Mouse (Mus musculus): Measurements from ENCODE around the gene Dnah8. TPM values are rescaled to one million over a fixed set of nuclear protein-coding genes. Genes with fewer than 3 reads are reported as not detected.
"Not testable (repeated sequence)": the region's sequence is repeated elsewhere in the genome, so short reads cannot be mapped to it uniquely, and the experiment has no call there.

The Dnah8 gene
- polyA plus RNA-seq, 1 experiment from 2014 or later: 3.1 TPM

DNA sequence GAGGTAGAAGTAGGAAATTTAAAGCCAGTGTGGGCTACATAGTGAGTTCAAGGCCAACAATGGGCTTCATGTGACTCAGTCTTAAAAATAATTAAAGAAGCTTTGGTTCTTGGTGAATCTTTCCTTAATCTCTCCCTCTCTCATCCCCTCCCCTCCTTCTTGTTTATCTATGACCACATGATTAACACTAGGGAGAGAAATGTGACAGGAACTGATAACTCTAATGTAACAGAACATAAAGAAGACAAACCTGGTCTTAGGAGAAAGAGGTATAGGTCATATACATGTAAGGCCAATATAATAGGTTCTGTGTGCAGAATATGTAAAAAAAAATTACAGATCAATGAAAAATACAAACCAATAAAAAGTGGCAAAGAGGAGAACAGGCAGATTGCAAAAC is 10.8 kb upstream of the Dnah8 start:
- no peak overlapping the region for H3K4me2 ChIP-seq (replicated peaks)
- no peak overlapping the region for H3K27ac ChIP-seq
- no peaks in the 10 kb centered on the region for H3K36me3 ChIP-seq (replicated peaks; ENCODE audit: control insufficient read depth, insufficient read depth)
- H3K4me3 ChIP-seq (replicated peaks; ENCODE audit: low read length): no peak overlapping the region
- H3K4me1 ChIP-seq (replicated peaks; ENCODE audit: control insufficient read depth, insufficient read depth, low read length): 0 out of 2 replicates have a peak, but pooled peaks cover 6% of the 10 kb centered on the region
- no peaks in the 10 kb centered on the region for H3K9me3 ChIP-seq (ENCODE audit: control insufficient read depth, low read length)
- no peak overlapping the region for H3K9ac ChIP-seq
- ATAC-seq (ENCODE audit: low FRiP score) (no peak), DNase-seq (ENCODE audit: low spot score) (no peak)
- H3K27me3 ChIP-seq (ENCODE audit: control insufficient read depth, insufficient read depth, low read length): no peaks in the 10 kb centered on the region

DNA sequence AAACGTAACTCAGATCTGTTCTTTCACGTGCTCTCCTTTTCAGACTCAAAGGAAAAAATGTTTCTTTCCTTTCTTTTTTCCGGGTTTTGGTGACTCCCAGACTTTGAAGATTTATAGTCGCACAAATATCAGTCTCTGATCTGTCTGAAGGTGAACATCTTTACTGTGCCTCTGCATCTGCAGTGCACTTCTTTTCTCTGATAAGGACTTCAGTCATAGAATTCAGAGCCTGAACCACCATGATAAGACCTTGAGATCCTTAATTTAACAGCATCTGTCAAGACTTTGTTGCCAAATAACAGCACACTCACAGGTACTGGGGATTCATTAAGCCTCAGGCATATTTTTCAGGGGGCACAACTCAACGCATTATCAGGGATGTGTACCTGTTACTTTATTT is 8.0 kb upstream of the Dnah8 start:
- 92% methylated on average over 5 of the region's 5 CpGs for WGBS
- H3K27me3 ChIP-seq (ENCODE audit: control insufficient read depth, insufficient read depth, low read length): no peaks in the 10 kb centered on the region
- H3K36me3 ChIP-seq (replicated peaks; ENCODE audit: control insufficient read depth, insufficient read depth): no peaks in the 10 kb centered on the region
- H3K4me2 ChIP-seq (replicated peaks): no peak overlapping the region
- DNase-seq (ENCODE audit: low spot score) (no peak), ATAC-seq (ENCODE audit: low FRiP score) (no peak)
- H3K9me3 ChIP-seq (ENCODE audit: control insufficient read depth, low read length): no peaks in the 10 kb centered on the region
- 0 out of 2 replicates have a peak, but pooled peaks cover 3% of the 10 kb centered on the region for H3K4me1 ChIP-seq (replicated peaks; ENCODE audit: control insufficient read depth, insufficient read depth, low read length)
- no peak overlapping the region for H3K9ac ChIP-seq
- no peak overlapping the region for H3K27ac ChIP-seq
- no peak overlapping the region for H3K4me3 ChIP-seq (replicated peaks; ENCODE audit: low read length)

DNA sequence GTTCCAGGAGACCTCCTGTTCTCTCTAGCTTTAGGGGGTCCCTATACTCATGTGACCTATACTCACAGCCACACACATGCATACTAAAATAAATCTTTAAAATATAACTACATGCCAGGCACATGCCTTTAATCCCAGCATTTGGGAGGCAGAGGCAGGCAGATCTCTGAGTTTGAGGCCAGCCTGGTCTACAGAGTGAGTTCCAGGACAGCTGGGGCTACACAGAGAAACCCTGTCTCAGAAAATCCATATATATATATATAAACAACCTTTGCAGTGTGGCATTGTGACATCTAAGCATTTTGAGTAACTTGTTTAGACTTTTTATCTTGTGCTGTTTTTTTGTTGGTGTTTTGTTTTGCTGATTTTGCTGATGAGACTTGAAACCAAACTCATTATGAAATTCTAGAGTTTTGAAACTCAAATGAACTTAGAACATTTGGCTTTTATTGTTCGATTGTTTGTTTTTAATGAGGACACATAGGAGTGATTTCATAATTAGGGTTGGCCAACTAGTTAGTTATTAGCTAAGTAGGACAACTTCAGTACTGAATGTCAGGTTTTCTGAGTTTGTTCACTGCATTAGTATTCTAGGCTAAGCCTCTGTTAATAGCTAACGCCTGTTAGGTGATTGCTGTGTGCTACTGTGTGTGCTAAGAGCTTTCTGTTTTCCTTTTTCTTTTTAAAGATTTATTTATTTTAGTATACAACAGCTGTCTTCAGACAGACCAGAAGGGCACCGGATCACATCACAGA is 5.8 kb upstream of the Dnah8 start:
- Histone ChIP-seq H3K9ac (no peak overlapping the region), H3K36me3 (replicated peaks; ENCODE audit: control insufficient read depth, insufficient read depth) (no peaks in the 10 kb centered on the region), H3K4me3 (replicated peaks; ENCODE audit: low read length) (no peak overlapping the region), H3K4me2 (replicated peaks) (no peak overlapping the region), H3K9me3 (ENCODE audit: control insufficient read depth, low read length) (no peaks in the 10 kb centered on the region), H3K27me3 (ENCODE audit: control insufficient read depth, insufficient read depth, low read length) (no peaks in the 10 kb centered on the region), H3K27ac (no peak overlapping the region), H3K4me1 (replicated peaks; ENCODE audit: control insufficient read depth, insufficient read depth, low read length) (no peaks in the 10 kb centered on the region)
- 88% methylated on average over 3 of the region's 3 CpGs for WGBS
- DNase-seq (ENCODE audit: low spot score) (no peak), ATAC-seq (ENCODE audit: low FRiP score) (no peak)

DNA sequence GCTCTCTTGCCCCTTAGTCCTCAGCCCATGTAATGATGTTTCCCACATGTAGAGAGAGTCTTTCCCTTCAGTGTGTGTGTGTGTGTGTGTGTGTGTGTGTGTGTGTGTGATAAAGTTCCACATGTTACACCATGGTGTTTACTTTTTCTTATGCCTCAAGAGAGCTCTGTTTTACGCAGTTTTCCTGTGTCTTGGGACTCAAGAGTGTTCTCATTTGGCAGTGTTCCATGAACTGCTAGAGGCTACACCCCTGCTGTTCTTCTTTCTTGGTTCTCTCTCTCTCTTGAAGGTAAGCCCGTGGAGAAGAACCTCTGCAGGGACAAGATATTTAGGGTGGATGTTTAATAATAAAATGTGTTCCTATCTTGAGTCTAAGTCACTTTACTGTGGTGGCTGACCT is 5.0 kb upstream of the Dnah8 start:
- Histone ChIP-seq H3K4me1 (replicated peaks; ENCODE audit: control insufficient read depth, insufficient read depth, low read length) (no peaks in the 10 kb centered on the region), H3K4me3 (replicated peaks; ENCODE audit: low read length) (no peak overlapping the region), H3K4me2 (replicated peaks) (no peak overlapping the region), H3K36me3 (replicated peaks; ENCODE audit: control insufficient read depth, insufficient read depth) (no peaks in the 10 kb centered on the region), H3K27me3 (ENCODE audit: control insufficient read depth, insufficient read depth, low read length) (no peaks in the 10 kb centered on the region), H3K27ac (no peak overlapping the region), H3K9ac (no peak overlapping the region), H3K9me3 (ENCODE audit: control insufficient read depth, low read length) (no peaks in the 10 kb centered on the region)
- 47% methylated on average over 2 of the region's 2 CpGs for WGBS
- no peak for ATAC-seq (ENCODE audit: low FRiP score)
- no peak for DNase-seq (ENCODE audit: low spot score)

DNA sequence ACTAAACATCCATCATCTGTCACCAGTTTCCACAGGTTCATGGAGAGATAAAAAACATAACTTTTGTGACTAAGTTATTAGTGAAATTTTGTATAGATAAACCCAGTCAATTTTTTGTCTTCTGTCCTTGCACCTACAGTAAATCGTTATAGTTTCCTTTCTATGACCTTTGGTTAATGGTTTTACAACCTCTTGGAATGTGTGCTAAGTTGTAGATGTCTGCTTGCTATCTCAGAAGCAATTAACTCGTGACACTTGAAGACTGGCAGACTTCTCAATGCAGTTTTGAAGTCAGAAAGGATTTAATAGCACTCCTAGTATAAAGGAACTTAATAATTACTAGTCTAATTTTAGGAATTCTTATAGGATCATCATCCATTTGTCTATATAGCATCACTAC is 3.6 kb upstream of the Dnah8 start:
- Histone ChIP-seq H3K9ac (no peak overlapping the region), H3K36me3 (replicated peaks; ENCODE audit: control insufficient read depth, insufficient read depth) (no peaks in the 10 kb centered on the region), H3K4me1 (replicated peaks; ENCODE audit: control insufficient read depth, insufficient read depth, low read length) (no peaks in the 10 kb centered on the region), H3K27me3 (ENCODE audit: control insufficient read depth, insufficient read depth, low read length) (no peaks in the 10 kb centered on the region), H3K27ac (no peak overlapping the region), H3K4me2 (replicated peaks) (no peak overlapping the region), H3K9me3 (ENCODE audit: control insufficient read depth, low read length) (no peaks in the 10 kb centered on the region), H3K4me3 (replicated peaks; ENCODE audit: low read length) (no peak overlapping the region)
- ATAC-seq (ENCODE audit: low FRiP score) (no peak), DNase-seq (ENCODE audit: low spot score) (no peak)
- WGBS: 81% methylated on average over 2 of the region's 2 CpGs

DNA sequence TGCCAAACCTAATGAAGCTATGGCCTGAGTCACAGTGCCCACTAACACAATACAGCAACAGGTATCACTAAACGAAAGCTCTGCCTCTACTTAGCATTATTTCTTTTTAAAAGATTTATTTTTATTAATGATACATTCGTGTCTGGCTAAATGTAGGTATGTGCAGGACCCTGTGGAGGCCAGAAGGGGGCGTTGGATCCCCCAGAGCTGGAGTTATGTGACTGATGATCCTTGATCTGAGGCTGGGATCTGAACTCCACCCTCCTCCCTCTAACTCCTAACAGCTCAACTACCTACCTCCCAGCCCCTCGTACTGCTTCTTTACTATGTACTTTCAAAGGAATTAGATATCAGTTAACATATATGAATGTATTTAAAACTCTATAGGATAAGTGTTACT is 2.7 kb upstream of the Dnah8 start:
- Histone ChIP-seq H3K36me3 (replicated peaks; ENCODE audit: control insufficient read depth, insufficient read depth) (no peaks in the 10 kb centered on the region), H3K27me3 (ENCODE audit: control insufficient read depth, insufficient read depth, low read length) (no peaks in the 10 kb centered on the region), H3K9me3 (ENCODE audit: control insufficient read depth, low read length) (no peaks in the 10 kb centered on the region), H3K27ac (no peak overlapping the region), H3K9ac (no peak overlapping the region), H3K4me2 (replicated peaks) (no peak overlapping the region), H3K4me3 (replicated peaks; ENCODE audit: low read length) (no peak overlapping the region), H3K4me1 (replicated peaks; ENCODE audit: control insufficient read depth, insufficient read depth, low read length) (no peaks in the 10 kb centered on the region)
- DNase-seq (ENCODE audit: low spot score): no peak
- ATAC-seq (ENCODE audit: low FRiP score): no peak
- WGBS: 78% methylated on average over 4 of the region's 4 CpGs

DNA sequence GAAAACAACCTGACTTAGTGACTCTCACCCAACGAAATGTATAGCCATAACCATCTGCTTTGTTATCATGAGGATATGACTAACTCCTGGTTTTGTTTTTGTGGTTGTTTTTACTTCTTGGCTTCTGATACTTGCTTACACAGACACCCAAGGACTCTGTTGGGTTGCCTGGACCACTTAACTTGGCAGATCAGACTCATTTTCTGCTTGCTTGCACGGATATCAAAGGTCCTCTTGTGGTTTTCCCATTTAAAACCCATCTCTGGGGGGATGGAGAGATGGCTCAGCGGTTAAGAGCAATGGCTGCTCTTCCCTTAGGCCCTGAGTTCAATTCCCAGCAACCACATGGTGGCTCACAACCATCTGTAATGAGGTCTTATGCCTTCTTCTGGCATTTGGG is 954 bp upstream of the Dnah8 start:
- no peak overlapping the region for H3K9ac ChIP-seq
- H3K4me1 ChIP-seq (replicated peaks; ENCODE audit: control insufficient read depth, insufficient read depth, low read length): no peaks in the 10 kb centered on the region
- WGBS: 83% methylated on average over 3 of the region's 3 CpGs
- H3K27ac ChIP-seq: no peak overlapping the region
- H3K27me3 ChIP-seq (ENCODE audit: control insufficient read depth, insufficient read depth, low read length): no peaks in the 10 kb centered on the region
- H3K36me3 ChIP-seq (replicated peaks; ENCODE audit: control insufficient read depth, insufficient read depth): no peaks in the 10 kb centered on the region
- H3K4me2 ChIP-seq (replicated peaks): no peak overlapping the region
- H3K4me3 ChIP-seq (replicated peaks; ENCODE audit: low read length): no peak overlapping the region
- no peak for ATAC-seq (ENCODE audit: low FRiP score)
- no peaks in the 10 kb centered on the region for H3K9me3 ChIP-seq (ENCODE audit: control insufficient read depth, low read length)
- no peak for DNase-seq (ENCODE audit: low spot score)

DNA sequence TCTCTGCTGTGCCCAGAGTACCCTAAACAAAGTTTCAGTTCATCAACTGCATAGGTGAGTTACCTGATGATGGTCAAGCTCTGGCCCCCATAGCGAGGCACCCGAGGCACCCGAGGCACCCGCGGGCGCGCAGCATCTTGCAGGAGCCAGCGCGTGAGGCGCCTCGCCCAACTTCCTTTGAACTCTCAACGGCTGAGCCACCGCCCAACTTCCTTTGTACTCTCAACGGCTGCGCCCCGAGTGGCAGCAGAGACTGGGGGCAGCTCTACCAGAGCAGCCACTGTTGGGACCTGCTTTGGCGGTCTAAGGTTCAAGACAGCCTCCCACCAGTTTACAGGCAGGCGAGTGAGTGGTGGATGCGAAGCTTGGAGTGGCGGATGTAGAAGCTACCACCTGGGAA is 2.6 kb downstream of the Dnah8 start, which contains the start of gene Glo1:
TSS of gene Glo1 (minus strand) at position 153 of the 400 bp plus-strand sequence.
- ATAC-seq (ENCODE audit: low FRiP score); H3K4me3 ChIP-seq (replicated peaks; ENCODE audit: low read length); H3K27me3 ChIP-seq (ENCODE audit: control insufficient read depth, insufficient read depth, low read length); H3K4me1 ChIP-seq (replicated peaks; ENCODE audit: control insufficient read depth, insufficient read depth, low read length); DNase-seq (ENCODE audit: low spot score); H3K9ac ChIP-seq; H3K36me3 ChIP-seq (replicated peaks; ENCODE audit: control insufficient read depth, insufficient read depth); H3K9me3 ChIP-seq (ENCODE audit: control insufficient read depth, low read length); H3K27ac ChIP-seq; H3K4me2 ChIP-seq (replicated peaks): not testable (repeated sequence)
- no CpG with 5 or more reads among the region's 20 CpGs for WGBS

- no peak overlapping the region; the same call in 1 of the 2 replicates for H3K4me2 ChIP-seq (replicated peaks)
- ATAC-seq (ENCODE audit: low FRiP score): no peak
- WGBS: 24% methylated on average over 16 of the region's 17 CpGs
Measured at GRCm38 (mm10) chr17:30635367-30635766, 11.2 kb downstream of the Dnah8 start.

GRCm38 (mm10) chr17:30637714-30638113 is 13.6 kb downstream of the Dnah8 start:
- no peak overlapping the region for H3K27ac ChIP-seq
- 75% methylated on average over 1 of the region's 1 CpGs for WGBS
- no peaks in the 10 kb centered on the region for H3K9me3 ChIP-seq (ENCODE audit: control insufficient read depth, low read length)
- no peak overlapping the region for H3K9ac ChIP-seq
- no peak for ATAC-seq (ENCODE audit: low FRiP score)
- no peak for DNase-seq (ENCODE audit: low spot score)
- no peaks in the 10 kb centered on the region for H3K27me3 ChIP-seq (ENCODE audit: control insufficient read depth, insufficient read depth, low read length)
- no peak overlapping the region for H3K4me3 ChIP-seq (replicated peaks; ENCODE audit: low read length)
- H3K4me1 ChIP-seq (replicated peaks; ENCODE audit: control insufficient read depth, insufficient read depth, low read length): no peaks in the 10 kb centered on the region
- H3K4me2 ChIP-seq (replicated peaks): no peak overlapping the region
- H3K36me3 ChIP-seq (replicated peaks; ENCODE audit: control insufficient read depth, insufficient read depth): no peaks in the 10 kb centered on the region

More at GRCm38 (mm10) chr17:30635367-30635766, 11.2 kb downstream of the Dnah8 start:
- no peak for DNase-seq (ENCODE audit: low spot score)
- no peak overlapping the region for H3K27ac ChIP-seq
- H3K27me3 ChIP-seq (ENCODE audit: control insufficient read depth, insufficient read depth, low read length): no peaks in the 10 kb centered on the region
- no peak overlapping the region for H3K4me3 ChIP-seq (replicated peaks; ENCODE audit: low read length)
- no peaks in the 10 kb centered on the region for H3K9me3 ChIP-seq (ENCODE audit: control insufficient read depth, low read length)
- no peaks in the 10 kb centered on the region for H3K36me3 ChIP-seq (replicated peaks; ENCODE audit: control insufficient read depth, insufficient read depth)
- no peaks in the 10 kb centered on the region for H3K4me1 ChIP-seq (replicated peaks; ENCODE audit: control insufficient read depth, insufficient read depth, low read length)
- no peak overlapping the region for H3K9ac ChIP-seq
